Mouse (Mus musculus) thymus, adult 2 months (tissue): Measurements from ENCODE around the gene Accs.

Experiments
- CTCF ChIP-seq: fragments of 200-500 bp; IDR thresholded peaks from 2 replicates; pipeline ENCODE4 v1.5.1; 2012; ENCODE audit warnings: mild to moderate bottlenecking, control low read depth, low read length, moderate library complexity, borderline replicate concordance; ENCODE audit not compliant: control insufficient read depth, poor library complexity, insufficient read depth; ENCODE audit errors: extremely low read depth
- POLR2A ChIP-seq: fragments of 200-500 bp; IDR thresholded peaks from 2 replicates; pipeline ENCODE4 v1.6.1; 2012; ENCODE audit warnings: mild to moderate bottlenecking, low read length, control low read depth, moderate library complexity; ENCODE audit not compliant: control insufficient read depth, poor library complexity, insufficient read depth; ENCODE audit errors: extremely low read depth

GRCm38 (mm10) chr2:93890143-93890542 lies 40.4 kb upstream of the Accs start:
- no peak for TF ChIP-seq CTCF
- TF ChIP-seq POLR2A = no peak
